Mouse (Mus musculus): Measurements from ENCODE around the gene Epn2.

The Epn2 gene

GRCm38 (mm10) chr11:61489085-61489484 is 90.4 kb downstream of the Epn2 start:
- DNase-seq (ENCODE audit: low spot score in 2 of 2) = no peak

- DNase-seq (ENCODE audit: low spot score in 2 of 2) = no peak
Measured at GRCm38 (mm10) chr11:61487936-61488335, 91.6 kb downstream of the Epn2 start.

DNA sequence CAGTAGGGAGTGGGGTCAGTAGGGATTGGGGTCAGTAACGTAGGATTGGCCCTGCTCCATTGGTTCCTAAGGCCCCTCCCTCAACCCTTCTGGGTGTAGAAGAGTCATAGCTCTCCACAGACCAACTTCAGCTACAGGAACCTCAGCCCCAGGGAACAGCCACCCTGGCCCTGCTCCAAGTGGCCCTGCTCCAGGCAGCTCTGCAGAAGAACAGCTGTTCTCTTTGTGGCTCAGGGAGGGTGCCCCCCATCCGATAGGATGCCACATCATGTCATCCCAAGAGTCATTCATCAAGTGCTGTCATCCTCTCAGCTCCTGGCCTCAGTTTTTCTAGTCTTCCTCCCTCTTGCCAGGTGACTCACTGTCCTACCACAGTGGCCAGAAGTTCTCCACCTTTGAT is 92.1 kb downstream of the Epn2 start:
- peak in 1 of 2 experiments; percentile 53 for DNase-seq (ENCODE audit: low spot score in 2 of 2)

DNA sequence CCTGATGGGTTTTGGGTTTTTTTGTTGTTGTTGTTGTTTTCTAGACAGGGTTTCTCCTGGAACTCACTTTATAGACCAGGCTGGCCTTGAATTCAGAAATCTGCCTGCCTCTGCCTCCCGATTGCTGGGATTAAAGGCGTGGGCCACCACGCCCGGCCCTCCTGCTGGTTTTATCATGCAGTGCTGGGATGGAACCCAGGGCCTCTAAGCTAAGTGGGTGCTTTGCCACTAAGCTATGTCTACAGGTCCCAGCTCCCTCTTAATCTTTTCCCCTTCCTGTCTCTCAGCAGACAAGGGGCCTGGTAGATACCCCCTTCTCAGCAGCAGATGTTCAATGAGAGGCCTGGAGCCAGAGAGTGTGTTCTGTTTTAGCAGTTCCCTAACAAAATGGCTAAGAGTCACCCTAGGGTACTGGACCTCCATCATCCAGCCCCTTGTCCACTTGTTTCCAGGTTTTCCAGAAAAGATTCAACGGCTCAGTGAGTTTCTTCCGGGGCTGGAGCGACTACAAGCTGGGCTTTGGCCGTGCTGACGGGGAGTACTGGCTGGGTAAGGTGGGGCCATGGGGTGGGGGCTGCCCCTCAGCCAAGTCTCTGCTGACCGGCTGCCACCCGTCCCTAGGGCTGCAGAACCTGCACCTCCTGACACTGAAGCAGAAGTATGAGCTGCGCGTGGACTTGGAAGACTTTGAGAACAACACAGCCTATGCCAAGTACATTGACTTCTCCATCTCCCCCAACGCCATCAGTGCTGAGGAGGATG is 92.8 kb downstream of the Epn2 start:
- no peak for DNase-seq (ENCODE audit: low spot score in 2 of 2)

DNA sequence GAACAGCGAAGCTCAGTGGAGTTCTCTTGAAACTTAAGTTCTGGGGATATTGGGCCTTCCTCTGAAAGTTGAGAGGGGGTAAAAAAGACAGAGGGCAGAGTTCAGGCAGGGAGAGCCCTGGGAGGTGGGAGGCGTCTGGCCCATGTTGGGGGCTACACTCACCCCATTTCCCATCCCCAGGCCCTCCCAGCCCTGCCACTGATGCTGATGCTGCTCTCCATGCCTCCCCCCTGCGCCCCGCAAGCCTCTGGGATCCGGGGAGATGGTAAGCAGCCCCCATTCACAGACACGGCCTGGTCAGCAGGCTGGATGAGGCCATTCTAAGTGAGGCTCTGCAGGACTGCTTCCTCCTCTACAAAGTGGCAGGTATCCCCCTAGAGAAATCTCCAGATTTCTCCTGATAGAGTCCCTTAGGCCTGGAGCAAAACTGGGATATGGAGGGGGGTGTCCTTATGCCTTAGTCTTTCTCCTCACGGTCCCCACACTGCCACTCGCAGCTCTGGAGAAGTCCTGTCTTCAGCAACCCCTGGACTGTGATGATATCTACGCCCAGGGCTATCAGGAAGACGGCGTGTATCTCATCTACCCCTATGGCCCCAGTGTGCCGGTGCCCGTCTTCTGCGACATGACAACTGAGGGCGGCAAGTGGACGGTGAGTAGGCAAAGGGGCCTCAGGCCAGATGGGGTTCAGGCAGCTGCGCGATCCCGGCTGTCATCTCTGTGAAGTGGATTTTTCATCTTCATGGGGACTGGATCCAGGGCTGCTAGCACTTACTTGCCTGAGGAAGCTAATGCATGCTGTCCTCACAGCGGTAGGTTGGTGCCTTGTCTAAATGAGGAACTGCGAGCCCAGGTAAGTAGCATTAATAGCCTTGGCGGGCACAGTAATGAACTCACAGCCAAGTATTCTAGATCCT is 93.7 kb downstream of the Epn2 start:
- no peak for DNase-seq (ENCODE audit: low spot score in 2 of 2)

- peak in 1 of 2 experiments; percentile 43 for DNase-seq (ENCODE audit: low spot score in 2 of 2)
Measured at GRCm38 (mm10) chr11:61484613-61485540, 94.6 kb downstream of the Epn2 start, which contains the start of gene Mfap4. Gene Mfap4, plus strand, starts transcription at chr11:61485431.

DNA sequence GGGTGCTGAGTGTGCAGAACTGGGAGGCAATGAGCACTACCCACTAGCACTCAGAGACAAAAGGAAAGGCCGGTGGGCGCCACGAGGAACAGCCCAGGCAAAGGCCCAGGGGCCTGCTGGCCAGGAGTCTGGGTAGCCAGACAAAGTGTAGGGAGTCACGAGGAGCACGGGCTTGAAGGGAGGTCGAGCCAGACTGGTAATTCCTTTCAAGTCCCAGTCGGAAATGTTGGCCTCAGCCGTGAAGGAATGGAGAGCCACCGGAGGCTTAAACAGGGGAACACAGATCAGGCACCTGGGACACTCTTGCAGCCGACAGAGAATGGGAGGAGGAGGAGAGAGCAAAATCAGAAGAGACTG is 95.3 kb downstream of the Epn2 start:
- no peak for DNase-seq (ENCODE audit: low spot score in 2 of 2)

DNA sequence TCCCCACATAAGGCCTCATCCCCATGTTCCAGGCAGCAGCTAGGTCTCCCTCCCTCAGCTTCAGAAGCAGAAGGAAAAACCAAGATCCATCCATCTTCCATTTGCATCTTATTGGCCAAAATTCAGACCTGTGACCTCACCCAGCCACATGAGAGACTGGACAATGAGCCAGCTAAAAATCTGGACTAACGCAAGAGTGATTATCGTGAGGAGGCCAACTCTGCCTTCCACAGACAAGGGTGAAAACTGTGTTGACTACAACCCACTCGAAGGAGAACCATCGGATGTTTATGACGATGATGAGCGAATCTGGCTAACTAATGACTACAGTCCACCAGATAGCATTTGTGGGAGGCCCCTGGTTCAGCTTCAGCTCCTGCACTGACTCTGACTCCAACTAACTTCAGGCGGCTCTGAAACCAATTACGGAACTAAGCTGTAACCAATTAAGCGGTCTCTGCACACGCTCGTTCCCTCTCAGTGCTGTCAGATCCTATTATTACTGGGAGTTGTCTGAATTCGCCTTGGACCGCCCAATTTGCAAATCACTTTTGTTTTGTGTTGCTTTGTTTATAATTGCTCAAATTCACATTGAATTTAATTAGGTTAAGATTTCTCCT is 96.2 kb downstream of the Epn2 start:
- no peak for DNase-seq (ENCODE audit: low spot score in 2 of 2)

- DNase-seq (ENCODE audit: low spot score in 2 of 2) = no peak
Measured at GRCm38 (mm10) chr11:61481239-61482090, 98.0 kb downstream of the Epn2 start.

DNA sequence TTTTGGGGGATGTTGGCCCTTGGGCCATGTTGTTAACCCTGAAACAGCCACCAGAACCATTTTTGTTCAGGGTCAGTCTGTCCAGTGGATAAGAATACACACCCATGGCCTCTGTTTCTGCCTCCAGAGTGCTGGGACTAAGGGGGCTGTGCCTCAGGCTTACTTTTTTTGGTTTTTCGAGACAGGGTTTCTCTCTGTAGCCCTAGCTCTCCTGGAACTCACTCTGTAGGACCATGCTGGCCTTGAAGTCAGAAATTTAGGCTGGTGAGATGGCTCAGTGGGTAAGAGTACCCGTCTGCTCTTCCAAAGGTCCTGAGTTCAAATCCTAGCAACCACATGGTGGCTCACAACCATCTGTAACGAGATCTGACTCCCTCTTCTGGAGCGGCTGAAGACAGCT is 100.7 kb downstream of the Epn2 start:
- DNase-seq (ENCODE audit: low spot score in 2 of 2) = no peak

DNA sequence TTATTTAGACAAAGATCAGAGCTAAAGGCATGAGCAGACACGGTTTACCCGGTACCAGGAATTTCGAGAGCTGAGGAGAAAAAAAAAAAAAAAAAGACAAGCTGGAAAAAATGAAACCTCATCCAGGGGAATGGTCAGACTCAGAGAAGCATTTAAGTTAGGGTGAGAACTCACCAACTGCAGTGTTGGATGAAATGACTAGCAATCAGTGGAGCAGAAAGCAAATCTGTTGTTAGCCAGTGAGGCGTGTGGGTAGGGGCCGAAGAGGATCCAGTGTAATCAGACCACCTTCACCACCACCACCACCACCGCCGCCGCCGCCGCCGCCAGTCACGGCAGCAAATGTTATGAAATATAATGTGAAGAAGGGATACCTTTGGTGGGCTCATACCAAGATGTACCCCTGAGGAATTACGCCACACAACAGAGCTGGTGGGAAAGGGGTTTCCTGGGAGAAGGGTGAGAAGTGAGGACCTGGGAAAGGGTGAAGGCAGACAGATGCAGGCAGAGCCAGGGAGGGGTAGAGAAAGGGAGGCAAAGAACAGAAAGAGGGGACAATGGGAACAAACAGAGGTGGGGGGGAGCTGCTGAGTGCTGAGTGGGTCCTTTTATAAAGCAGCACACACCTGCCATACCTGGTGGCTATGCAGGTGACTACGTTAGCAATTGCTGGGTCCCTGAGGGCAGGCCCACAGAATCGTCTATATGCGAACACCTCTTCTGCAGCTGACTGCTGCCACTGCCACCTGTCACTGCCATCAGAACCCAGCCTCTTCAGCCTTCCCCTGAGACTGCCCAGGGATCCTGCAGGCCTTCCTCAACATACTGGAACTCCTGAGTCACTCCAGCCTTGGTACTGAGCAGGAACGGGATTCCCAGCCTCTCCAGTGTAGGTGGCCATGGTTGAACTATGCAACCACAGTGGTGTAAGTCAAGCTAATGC is 101.7 kb downstream of the Epn2 start:
- no peak for DNase-seq (ENCODE audit: low spot score in 2 of 2)

GRCm38 (mm10) chr11:61476786-61477382 is 102.6 kb downstream of the Epn2 start:
- DNase-seq (ENCODE audit: low spot score in 2 of 2) = no peak

- DNase-seq (ENCODE audit: low spot score in 2 of 2) = no peak
Measured at GRCm38 (mm10) chr11:61473630-61474029, 105.9 kb downstream of the Epn2 start.

DNA sequence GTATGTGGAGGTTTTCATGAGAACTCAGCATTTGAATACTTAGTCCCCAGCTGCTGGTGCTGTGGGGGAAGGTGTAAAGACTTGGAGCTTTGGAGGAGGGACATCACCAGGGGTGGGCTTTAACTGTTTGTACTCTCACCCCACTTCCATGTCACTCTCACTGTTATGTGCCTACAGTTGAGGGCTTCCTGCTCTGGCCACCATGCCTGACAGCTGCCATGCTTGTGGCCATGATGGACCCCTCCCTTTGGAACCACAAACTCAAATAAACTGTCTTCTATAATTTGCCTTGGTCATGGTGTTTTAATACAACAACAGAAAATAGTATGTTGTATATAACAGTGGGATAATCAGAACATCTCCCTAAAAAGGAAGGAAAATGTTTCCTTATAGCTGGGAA is 108.6 kb downstream of the Epn2 start:
- DNase-seq (ENCODE audit: low spot score in 2 of 2) = no peak

DNA sequence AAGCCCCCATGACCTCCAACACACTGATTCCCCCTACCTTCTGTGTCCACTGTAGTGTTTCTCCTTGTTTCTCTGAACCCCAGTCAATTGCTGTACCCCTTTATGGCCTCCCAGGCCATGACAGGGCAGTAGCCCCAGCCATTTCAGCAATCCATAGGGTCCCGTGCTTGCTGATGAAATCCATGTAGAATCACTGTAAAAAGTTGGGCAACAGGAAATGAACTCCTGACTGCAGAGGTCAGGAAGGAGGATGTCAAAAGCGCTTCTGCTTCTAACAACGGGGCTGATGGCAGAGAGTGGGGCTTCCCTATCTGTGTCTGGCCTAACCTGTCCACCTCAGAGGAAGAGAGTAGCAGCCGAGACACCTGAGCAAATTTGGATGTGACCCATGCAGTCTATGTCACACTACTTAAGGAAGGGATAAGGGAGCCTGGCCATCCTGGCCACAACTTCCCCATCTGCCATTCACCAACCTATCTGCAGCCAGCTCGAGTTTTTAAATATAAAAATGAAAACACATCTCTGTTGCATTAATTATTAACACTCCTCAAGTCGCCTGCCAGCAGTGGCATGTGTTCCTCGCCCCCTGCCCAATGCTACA is 110.1 kb downstream of the Epn2 start:
- DNase-seq (ENCODE audit: low spot score in 2 of 2) = no peak

DNA sequence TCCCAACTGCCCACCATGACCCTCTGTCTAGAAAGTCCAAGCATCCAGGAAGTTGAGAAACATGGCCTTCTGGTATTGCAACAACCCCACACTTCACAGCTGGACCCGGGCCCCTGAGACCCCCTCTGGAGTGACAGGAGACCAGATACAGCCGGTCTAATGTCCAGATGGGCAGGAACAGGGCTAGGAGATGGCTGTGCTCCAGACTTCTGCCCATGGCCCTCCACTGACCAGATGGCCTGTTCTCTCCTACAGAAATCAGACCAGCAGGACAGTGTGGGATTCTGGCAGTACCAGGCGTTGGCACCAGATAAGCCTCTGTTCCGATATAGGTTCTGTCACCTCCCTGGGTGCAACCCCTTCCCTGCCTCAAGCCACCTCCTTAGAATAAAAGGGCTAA is 111.0 kb downstream of the Epn2 start:
- DNase-seq (ENCODE audit: low spot score in 2 of 2) = no peak

Measured in heart, adult 9 months (tissue).